Mouse (Mus musculus) stomach, postnatal 0 days (tissue): ENCODE results near the gene Igf2r.

ENCODE experiments used
- CTCF ChIP-seq: IDR thresholded peaks from 2 replicates; pipeline ENCODE4 v1.5.1; 2016; ENCODE audit warnings: antibody characterized with exemption, low read depth, mild to moderate bottlenecking, moderate library complexity
- EP300 ChIP-seq: optimal IDR thresholded peaks from 2 replicates; pipeline ENCODE3; 2016; ENCODE audit warnings: antibody characterized with exemption

GRCm38 (mm10) chr17:12779442-12779841, 10.0 kb upstream of the Igf2r start:
- no peak for TF ChIP-seq CTCF
- no peak for TF ChIP-seq EP300
